Comparison of ENCODE assay signal across 8 mouse cellular contexts in the genomic region with DNA sequence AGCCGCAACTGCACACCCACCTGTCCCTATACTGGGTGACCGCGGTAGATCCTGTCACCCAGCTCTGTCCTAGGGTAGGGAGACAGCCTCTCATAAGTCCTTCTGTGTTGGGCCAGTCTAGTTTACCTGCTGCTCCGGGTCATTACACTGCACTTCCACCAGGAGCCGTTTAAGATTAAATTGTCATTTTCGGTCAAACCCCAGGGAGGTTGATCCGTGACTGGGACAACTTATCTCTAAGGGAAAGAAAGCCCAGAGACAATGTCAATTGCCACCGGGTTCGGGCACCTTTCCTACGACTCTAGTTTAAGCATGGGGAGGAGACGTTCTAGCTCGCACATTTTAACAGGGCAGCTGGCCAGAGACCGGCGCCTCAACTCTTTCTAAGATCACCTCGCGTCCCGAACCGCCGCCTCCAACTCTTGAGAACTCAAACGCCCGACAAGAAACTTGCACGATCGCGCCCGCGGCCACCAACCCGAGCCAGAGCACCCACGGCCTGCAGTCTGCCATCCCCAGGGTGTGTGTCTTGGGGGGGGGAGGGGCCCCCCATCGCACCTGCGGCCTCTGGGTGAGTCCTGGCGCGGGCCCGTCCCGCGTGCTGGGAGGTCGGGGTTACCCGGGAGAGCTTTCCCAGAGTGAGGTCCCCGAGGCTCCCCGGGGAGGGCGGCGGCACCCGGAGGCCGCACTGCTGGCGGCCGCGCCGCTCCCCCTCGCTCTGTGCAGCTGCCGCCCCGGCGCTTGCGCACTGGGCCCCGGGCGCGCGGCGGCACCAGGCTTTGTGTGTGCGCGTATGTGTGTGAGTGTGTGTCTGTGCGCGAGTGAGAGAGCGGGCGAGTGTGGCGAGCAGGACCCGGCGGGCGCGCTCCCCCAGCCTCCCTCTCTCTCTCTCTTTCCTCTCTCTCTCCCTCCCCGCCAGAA. TPM values are rescaled to one million over a fixed set of nuclear protein-coding genes. Genes with fewer than 3 reads are reported as not detected.
DNase-seq lines count a peak whose midpoint lies in the region; ATAC-seq and TF ChIP-seq lines count a peak whose summit lies in the region.

Gene Bcl7a (plus strand): TSS at position 128 of the 921 bp plus-strand sequence.

- DNase-seq in CH12.LX (ENCODE audit: extremely low read depth) = peak; percentile 74
- DNase-seq in c-Kit-positive CD71-negative TER-119-negative erythroid progenitor cells, embryonic 14.5 days (ENCODE audit: low read depth) = peak; percentile 81
- DNase-seq in forebrain, embryonic 11.5 days (ENCODE audit: low spot score) = peak; percentile 95
- peak; percentile 94 for DNase-seq in kidney, postnatal 14 days
- peak; percentile 75 to 86 for DNase-seq in natural killer cell, adult 2 months (ENCODE audit: low spot score in 2 of 2)

- H3K4me1 ChIP-seq in CH12.LX (ENCODE audit: control insufficient read depth in 1 of 2, insufficient read depth in 2 of 2) = peaks cover 9 to 34% of the 10 kb centered on the region in 2 experiments
- H3K4me1 ChIP-seq in forebrain, embryonic 11.5 days (replicated peaks; ENCODE audit: control insufficient read depth, insufficient read depth, low read length) = peaks cover 12% of the 10 kb centered on the region; the same call in 1 of the 2 replicates
- peaks cover 28% of the 10 kb centered on the region for H3K4me1 ChIP-seq in heart, embryonic 15.5 days (replicated peaks)
- H3K4me1 ChIP-seq in liver, embryonic 12.5 days = peaks cover 44% of the 10 kb centered on the region
- peaks cover 20% of the 10 kb centered on the region; the same call in 1 of the 2 replicates for H3K4me1 ChIP-seq in stomach, embryonic 14.5 days (ENCODE audit: control insufficient read depth, insufficient read depth, low read length)

- H3K79me2 ChIP-seq in CH12.LX (replicated peaks; ENCODE audit: control insufficient read depth, extremely low read depth, insufficient read depth, poor library complexity, severe bottlenecking) = no peaks in the 10 kb centered on the region; the same call in 1 of the 2 replicates

- 1% methylated on average over 66 of the region's 69 CpGs for WGBS in forebrain, embryonic 11.5 days
- WGBS in heart, embryonic 15.5 days = 1% methylated on average over 69 of the region's 69 CpGs
- 1% methylated on average over 56 of the region's 69 CpGs for WGBS in liver, embryonic 12.5 days (ENCODE audit: insufficient replicate concordance)
- WGBS in stomach, embryonic 14.5 days = under 1% methylated on average over 66 of the region's 69 CpGs

- H3K36me3 ChIP-seq in CH12.LX (replicated peaks in 1 of 2; ENCODE audit: control insufficient read depth in 1 of 2, insufficient read depth in 1 of 2, low read length in 1 of 2) = peaks cover 0 to 4% of the 10 kb centered on the region in 2 experiments
- no peaks in the 10 kb centered on the region for H3K36me3 ChIP-seq in forebrain, embryonic 11.5 days (ENCODE audit: control insufficient read depth, insufficient read depth, low read length)
- H3K36me3 ChIP-seq in heart, embryonic 15.5 days = no peaks in the 10 kb centered on the region
- peaks cover 6% of the 10 kb centered on the region for H3K36me3 ChIP-seq in liver, embryonic 12.5 days
- H3K36me3 ChIP-seq in stomach, embryonic 14.5 days (ENCODE audit: control insufficient read depth, insufficient read depth, low read length) = no peaks in the 10 kb centered on the region

- TF ChIP-seq CTCF in CH12.LX (conservative IDR thresholded peaks at IDR 0.05 in 1 of 2, IDR thresholded peaks at IDR 0.05 in 1 of 2; ENCODE audit: low read depth in 2 of 2, low read length in 2 of 2) = peak in 1 of 2 experiments; percentile 33; a peak in 1 of 4 replicates

- peak within 1 kb of the TSS; percentile 60 to 80 (median 74) for H3K4me3 ChIP-seq in CH12.LX (replicated peaks in 1 of 3; ENCODE audit: low read depth in 2 of 3, low read length in 2 of 3, poor library complexity in 1 of 3)
- H3K4me3 ChIP-seq in forebrain, embryonic 11.5 days (ENCODE audit: low read depth, low read length) = peak within 1 kb of the TSS; percentile 93
- H3K4me3 ChIP-seq in heart, embryonic 15.5 days = peak within 1 kb of the TSS; percentile 88
- H3K4me3 ChIP-seq in liver, embryonic 12.5 days = peak within 1 kb of the TSS; percentile 96
- peak within 1 kb of the TSS; percentile 82 for H3K4me3 ChIP-seq in stomach, embryonic 14.5 days (ENCODE audit: low read depth, low read length)

- H3K27me3 ChIP-seq in CH12.LX (replicated peaks) = peaks cover 8% of the 10 kb centered on the region
- no peaks in the 10 kb centered on the region for H3K27me3 ChIP-seq in forebrain, embryonic 11.5 days (ENCODE audit: control insufficient read depth, insufficient read depth, low read length)
- H3K27me3 ChIP-seq in heart, embryonic 15.5 days = no peaks in the 10 kb centered on the region
- no peaks in the 10 kb centered on the region for H3K27me3 ChIP-seq in liver, embryonic 12.5 days (replicated peaks)
- H3K27me3 ChIP-seq in stomach, embryonic 14.5 days (ENCODE audit: control insufficient read depth, insufficient read depth, low read length) = no peaks in the 10 kb centered on the region

- TF ChIP-seq EP300 in CH12.LX (IDR thresholded peaks at IDR 0.05; ENCODE audit: low read length) = no peak

- H3K27ac ChIP-seq in CH12.LX (ENCODE audit: insufficient read depth, low read depth) = peak within 1 kb of the TSS; percentile 53
- peak within 1 kb of the TSS; percentile 98 for H3K27ac ChIP-seq in forebrain, embryonic 11.5 days (ENCODE audit: low read depth, low read length)
- peak within 1 kb of the TSS; percentile 97 for H3K27ac ChIP-seq in heart, embryonic 15.5 days
- peak within 1 kb of the TSS; percentile 89 for H3K27ac ChIP-seq in liver, embryonic 12.5 days
- peak within 1 kb of the TSS; percentile 98 for H3K27ac ChIP-seq in stomach, embryonic 14.5 days (ENCODE audit: low read length)

- peak within 1 kb of the TSS; percentile 96 for H3K4me2 ChIP-seq in CH12.LX (ENCODE audit: insufficient read depth, low read depth, poor library complexity, severe bottlenecking)
- peak within 1 kb of the TSS; percentile 82 for H3K4me2 ChIP-seq in forebrain, embryonic 11.5 days (ENCODE audit: low read depth, low read length, severe bottlenecking)
- peak within 1 kb of the TSS; percentile 91 for H3K4me2 ChIP-seq in heart, embryonic 15.5 days
- peak within 1 kb of the TSS; percentile 97 for H3K4me2 ChIP-seq in liver, embryonic 12.5 days
- H3K4me2 ChIP-seq in stomach, embryonic 14.5 days (replicated peaks; ENCODE audit: low read depth, low read length) = peak within 1 kb of the TSS; percentile 95

- H3K9me3 ChIP-seq in CH12.LX (replicated peaks; ENCODE audit: low read length) = no peaks in the 10 kb centered on the region
- no peaks in the 10 kb centered on the region for H3K9me3 ChIP-seq in forebrain, embryonic 11.5 days (ENCODE audit: control insufficient read depth, low read length)
- no peaks in the 10 kb centered on the region for H3K9me3 ChIP-seq in heart, embryonic 15.5 days (replicated peaks)
- no peaks in the 10 kb centered on the region for H3K9me3 ChIP-seq in liver, embryonic 12.5 days (replicated peaks)
- H3K9me3 ChIP-seq in stomach, embryonic 14.5 days (ENCODE audit: control insufficient read depth, low read depth, low read length) = no peaks in the 10 kb centered on the region

- in situ Hi-C loops in CH12.LX (cut with MboI; ENCODE audit: low pct_ligation_motif_present, low pct_unique_long_range_greater_than_20kb, low sequenced_read_pairs) = no loop called here

- TF ChIP-seq RAD21 in CH12.LX (IDR thresholded peaks at IDR 0.05; ENCODE audit: low read depth, low read length) = no peak; the same call in none of the 2 replicates

- dilution Hi-C loops in CH12.LX (cut with MboI; ENCODE audit: extremely low pct_ligation_motif_present, extremely low pct_unique_long_range_greater_than_20kb, low sequenced_read_pairs) = no loop called here

- H3K9ac ChIP-seq in CH12.LX (ENCODE audit: insufficient read depth, low read depth) = peak within 1 kb of the TSS; percentile 76
- peak within 1 kb of the TSS; percentile 99 for H3K9ac ChIP-seq in forebrain, embryonic 11.5 days (ENCODE audit: low read length)
- peak within 1 kb of the TSS; percentile 90 for H3K9ac ChIP-seq in heart, embryonic 15.5 days
- peak within 1 kb of the TSS; percentile 91 for H3K9ac ChIP-seq in liver, embryonic 12.5 days
- peak within 1 kb of the TSS; percentile 94 for H3K9ac ChIP-seq in stomach, embryonic 14.5 days (replicated peaks; ENCODE audit: low read depth, low read length)

- ATAC-seq in forebrain, embryonic 11.5 days (replicated peaks; ENCODE audit: low FRiP score) = peak; percentile 89
- ATAC-seq in heart, embryonic 15.5 days (replicated peaks; ENCODE audit: insufficient number of reproducible peaks, insufficient read depth, low FRiP score, low read depth) = peak; percentile 82
- ATAC-seq in liver, embryonic 12.5 days = peak; percentile 82
- peak; percentile 83 for ATAC-seq in stomach, embryonic 14.5 days (ENCODE audit: insufficient number of reproducible peaks, insufficient read depth, low FRiP score, low read depth)

- TF ChIP-seq POLR2A in CH12.LX (IDR thresholded peaks at IDR 0.05; ENCODE audit: low read depth, low read length) = peak; percentile 69

TF ChIP-seq in CH12.LX, 34 proteins besides CTCF, POLR2A, EP300 and RAD21 (continues in another document):
- no peak for TF ChIP-seq POLR2AphosphoS2 (IDR thresholded peaks at IDR 0.05; ENCODE audit: low read depth, low read length)
- TF ChIP-seq KAT2A (IDR thresholded peaks at IDR 0.05; ENCODE audit: insufficient replicate concordance, low read length) = no peak
- no peak for TF ChIP-seq TBP (conservative IDR thresholded peaks at IDR 0.05; ENCODE audit: low read depth, low read length)
- TF ChIP-seq MEF2A (IDR thresholded peaks at IDR 0.05; ENCODE audit: borderline replicate concordance, low read depth, low read length) = peak; percentile 56; the same call in 1 of the 2 replicates
- TF ChIP-seq BHLHE40 (IDR thresholded peaks at IDR 0.05; ENCODE audit: low read depth, low read length) = peak; percentile 44; the same call in 1 of the 2 replicates
- no peak for TF ChIP-seq SMC3 (IDR thresholded peaks at IDR 0.05; ENCODE audit: low read depth, low read length)
- no peak for TF ChIP-seq MAFK (IDR thresholded peaks at IDR 0.05; ENCODE audit: insufficient replicate concordance, low read length)
- peak; percentile 50; the same call in 1 of the 2 replicates for TF ChIP-seq NELFE (IDR thresholded peaks at IDR 0.05; ENCODE audit: low read depth, low read length)
- no peak; the same call in 1 of the 2 replicates for TF ChIP-seq RCOR1 (conservative IDR thresholded peaks at IDR 0.05; ENCODE audit: low read depth, low read length)
- no peak for TF ChIP-seq GABPA (IDR thresholded peaks at IDR 0.05; ENCODE audit: insufficient replicate concordance, low read depth, low read length)

RNA-seq across cellular contexts. Expression of gene Bcl7a, which starts in this region (rescaled TPM):
- total RNA-seq in CH12.LX (2012; rRNA removed) (3.6 and 4.3 TPM in 2 replicates), CH12.LX (2014; rRNA removed) (1.9 and 2.3 TPM in 2 replicates)
- 6.3 and 7.2 TPM in 2 replicates for polyA plus RNA-seq in CH12.LX (2012; ENCODE audit: insufficient read length, low read depth)
- 57.1 and 61.7 TPM in 2 replicates for polyA plus RNA-seq in forebrain, embryonic 11.5 days (2014; fragmentation: Nextera tagmentation; extraction: Ambion mirVana)
- polyA plus RNA-seq in heart, embryonic 15.5 days (2015; fragmentation: Nextera tagmentation; extraction: Ambion mirVana) = 12.4 and 15.4 TPM in 2 replicates
- 11.7 and 12.7 TPM in 2 replicates for polyA plus RNA-seq in liver, embryonic 12.5 days (2016; fragmentation: Nextera tagmentation; extraction: Ambion mirVana)
- polyA plus RNA-seq in stomach, embryonic 14.5 days (2014; fragmentation: Nextera tagmentation; extraction: Ambion mirVana) = 27.6 and 30.1 TPM in 2 replicates

Comparison
In these comparisons a context has a peak if more than half of its experiments do, and no peak if none do; other contexts are left out.
1. Peak in every context shown above with its lines: DNase-seq, ATAC-seq, H3K4me3 ChIP-seq and H3K27ac ChIP-seq.